Mouse (Mus musculus) c-Kit-positive CD71-positive TER-119-negative erythroid progenitor cells, embryonic 14.5 days (primary cell): Measurements from ENCODE around the gene Ercc6.

Source experiments
- DNase-seq: peaks from one replicate; pipeline ENCODE4 v3.0.0-alpha.2; 2013; ENCODE audit warnings: low read depth

Gene Ercc6

GRCm38 (mm10) chr14:32518543-32518942 lies 5.2 kb downstream of the Ercc6 start:
- DNase-seq, result no peak

- DNase-seq, result no peak
These were observed 7.1 kb downstream of the Ercc6 start for GRCm38 (mm10) chr14:32520400-32520926.

DNA sequence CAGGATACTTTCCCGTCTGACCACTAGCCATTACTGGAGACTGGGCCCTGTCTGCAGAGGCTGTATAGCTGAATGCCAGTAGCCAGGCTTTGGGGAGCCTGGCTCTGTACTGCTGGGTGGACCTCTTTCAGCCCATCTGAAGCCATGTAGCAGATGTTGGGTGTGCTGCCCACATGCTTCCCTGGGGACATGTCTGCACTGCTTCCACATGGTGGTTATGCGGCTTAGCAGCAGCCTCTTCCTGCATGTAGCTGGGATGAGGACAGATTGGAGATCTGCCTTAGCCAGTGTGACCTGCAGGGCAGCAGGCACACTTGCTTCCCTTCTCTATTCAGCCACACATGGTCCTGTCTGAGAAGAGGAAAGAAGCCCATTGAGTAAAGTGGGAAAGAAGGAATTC lies 9.0 kb downstream of the Ercc6 start:
- no peak for DNase-seq

DNA sequence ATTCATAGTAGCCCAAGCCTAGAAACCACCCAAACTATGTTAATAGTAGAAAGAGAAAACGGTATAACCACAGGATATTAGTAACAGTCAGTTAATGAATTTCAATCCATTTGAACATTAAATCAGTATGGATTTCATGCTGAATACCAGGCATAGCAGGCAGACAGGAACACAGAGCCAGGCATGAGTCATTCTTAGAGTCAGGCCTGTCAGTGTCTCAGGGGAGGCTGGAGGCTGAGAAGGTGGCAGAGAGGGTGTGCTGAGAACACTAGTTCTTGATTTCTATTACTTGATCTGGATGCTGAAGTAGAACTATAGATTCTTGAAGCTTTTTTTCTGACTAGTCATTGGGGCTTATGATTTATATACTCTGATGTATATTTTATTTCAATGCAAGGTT lies 10.8 kb downstream of the Ercc6 start:
- DNase-seq, result no peak

DNA sequence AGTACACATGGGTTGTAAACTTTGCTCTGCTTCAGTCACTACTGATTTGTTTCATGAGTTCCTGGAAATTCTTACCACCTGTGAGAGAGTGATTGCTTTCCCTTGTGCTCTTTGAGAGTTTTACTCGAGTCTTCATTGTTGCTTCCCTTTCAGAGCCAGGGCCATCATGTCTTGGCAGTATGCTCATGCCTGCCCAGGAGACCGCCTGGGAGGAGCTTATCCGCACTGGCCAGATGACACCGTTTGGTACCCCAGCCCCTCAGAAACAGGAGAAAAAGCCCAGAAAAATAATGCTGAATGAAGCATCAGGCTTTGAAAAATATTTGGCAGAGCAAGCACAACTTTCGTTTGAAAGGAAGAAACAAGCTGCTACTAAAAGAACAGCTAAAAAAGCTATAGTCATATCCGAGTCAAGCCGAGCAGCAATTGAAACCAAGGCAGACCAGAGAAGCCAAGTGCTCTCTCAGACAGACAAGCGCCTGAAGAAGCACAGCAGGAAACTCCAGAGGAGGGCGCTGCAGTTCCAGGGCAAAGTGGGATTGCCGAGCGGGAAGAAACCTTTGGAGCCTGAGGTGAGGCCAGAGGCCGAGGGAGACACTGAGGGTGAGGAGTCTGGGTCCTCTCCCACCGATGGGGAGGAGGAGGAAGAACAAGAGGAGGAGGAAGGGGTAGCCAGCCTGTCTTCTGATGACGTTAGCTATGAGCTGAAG lies 12.8 kb downstream of the Ercc6 start:
- DNase-seq, result no peak

DNA sequence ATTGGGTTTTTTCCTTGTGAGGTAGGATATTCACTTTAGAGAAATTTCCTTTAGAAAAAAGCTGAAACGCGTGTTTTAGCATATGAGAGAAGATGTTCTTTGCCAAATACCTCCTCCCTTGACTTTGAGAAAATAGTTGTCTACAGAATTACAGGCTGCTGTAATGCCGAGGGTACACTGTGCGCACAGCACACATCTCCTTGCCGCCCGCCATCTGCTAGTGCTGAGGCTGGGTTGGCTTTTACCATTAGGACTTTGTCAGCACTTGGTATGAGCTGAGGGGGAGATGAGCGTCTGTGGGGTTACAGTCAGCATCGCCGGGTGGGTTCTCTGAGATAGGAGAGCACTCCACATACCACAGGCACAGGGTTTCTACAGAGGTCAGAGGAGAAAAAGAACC lies 13.9 kb downstream of the Ercc6 start:
- DNase-seq, result no peak

- DNase-seq, result no peak
These were observed 15.7 kb downstream of the Ercc6 start for GRCm38 (mm10) chr14:32529036-32529435.

- no peak for DNase-seq
These were observed 17.6 kb downstream of the Ercc6 start for GRCm38 (mm10) chr14:32530896-32531295.

GRCm38 (mm10) chr14:32531371-32531770 lies 18.1 kb downstream of the Ercc6 start:
- no peak for DNase-seq

- DNase-seq, result no peak
These were observed 19.2 kb downstream of the Ercc6 start for GRCm38 (mm10) chr14:32532381-32533147.

- no peak for DNase-seq
These were observed 19.8 kb downstream of the Ercc6 start for GRCm38 (mm10) chr14:32533148-32533520.

DNA sequence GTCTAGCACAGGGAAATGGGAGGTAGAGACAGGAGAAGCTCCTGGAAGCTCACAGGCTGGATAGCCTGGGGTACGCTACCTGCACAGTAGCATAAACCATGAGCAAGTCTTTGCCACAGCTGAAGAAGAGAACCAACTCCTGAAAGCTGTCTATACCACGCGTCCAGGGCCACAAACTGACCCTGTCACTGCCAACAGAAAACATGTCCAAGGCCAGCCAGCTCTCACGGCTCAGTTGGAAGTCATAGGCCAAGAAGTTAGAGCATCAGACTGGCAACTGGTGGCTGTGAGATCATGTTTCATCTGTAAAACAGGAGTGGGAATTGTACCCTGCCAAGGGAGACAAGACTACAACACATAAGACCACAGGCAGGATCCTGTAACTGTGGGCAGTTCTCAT lies 20.3 kb downstream of the Ercc6 start:
- DNase-seq, result no peak

- no peak for DNase-seq
These were observed 20.8 kb downstream of the Ercc6 start for GRCm38 (mm10) chr14:32534137-32534536.

- no peak for DNase-seq
These were observed 23.4 kb downstream of the Ercc6 start for GRCm38 (mm10) chr14:32536763-32537162.

GRCm38 (mm10) chr14:32538115-32538514 lies 24.8 kb downstream of the Ercc6 start:
- DNase-seq, result no peak

- DNase-seq, result no peak
These were observed 29.8 kb downstream of the Ercc6 start for GRCm38 (mm10) chr14:32543075-32543474.

DNA sequence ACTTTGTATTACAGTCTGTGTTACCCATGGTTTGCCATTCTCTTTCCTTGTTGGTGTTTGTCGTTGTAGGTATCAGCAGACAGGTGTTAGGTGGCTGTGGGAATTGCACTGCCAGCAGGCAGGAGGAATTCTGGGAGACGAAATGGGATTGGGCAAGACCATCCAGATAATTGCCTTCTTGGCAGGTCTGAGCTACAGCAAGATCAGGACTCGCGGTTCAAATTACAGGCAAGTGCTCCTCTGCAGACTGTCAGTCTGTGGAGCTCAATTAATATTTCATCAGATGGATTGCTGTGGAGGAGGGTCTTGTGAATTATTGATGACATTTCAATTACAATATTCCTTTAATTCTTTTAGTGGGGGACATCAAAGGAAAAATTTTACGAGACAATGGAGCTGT lies 33.4 kb downstream of the Ercc6 start:
- no peak for DNase-seq

GRCm38 (mm10) chr14:32551854-32552253 lies 38.5 kb downstream of the Ercc6 start:
- no peak for DNase-seq

DNA sequence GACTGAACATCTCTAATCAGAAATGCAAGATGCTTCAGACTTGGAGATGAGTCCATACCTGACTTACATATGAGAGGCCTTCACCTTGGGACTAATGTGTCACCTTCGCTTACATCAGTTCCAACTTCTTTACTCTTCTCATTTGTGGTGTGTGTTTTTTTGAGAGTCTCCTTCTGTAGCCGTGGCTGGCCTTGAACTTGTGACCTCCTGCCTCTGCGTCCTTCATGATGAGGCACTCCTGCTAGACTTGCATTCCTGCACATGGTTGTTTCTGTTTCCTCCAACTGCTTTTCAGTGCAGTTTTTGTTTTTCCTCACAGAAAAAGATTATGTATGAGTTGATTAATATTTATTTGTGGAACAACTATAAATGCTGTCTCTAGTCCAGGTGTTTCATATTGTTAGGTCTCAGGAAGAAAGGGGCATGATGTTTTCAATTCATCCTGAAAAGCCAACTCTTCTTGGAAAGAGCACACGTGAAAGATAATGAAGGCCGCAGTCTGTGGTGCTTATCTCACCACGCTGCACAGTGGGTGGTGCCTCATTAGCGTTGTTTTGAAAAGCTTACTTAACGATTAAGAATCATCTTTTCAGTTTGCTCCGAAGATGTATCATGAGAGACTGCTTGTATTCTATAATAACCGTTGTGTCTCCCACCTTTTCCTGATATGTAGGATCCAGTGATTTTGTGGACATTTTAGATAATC lies 40.0 kb downstream of the Ercc6 start:
- DNase-seq, result peak; percentile 54

DNA sequence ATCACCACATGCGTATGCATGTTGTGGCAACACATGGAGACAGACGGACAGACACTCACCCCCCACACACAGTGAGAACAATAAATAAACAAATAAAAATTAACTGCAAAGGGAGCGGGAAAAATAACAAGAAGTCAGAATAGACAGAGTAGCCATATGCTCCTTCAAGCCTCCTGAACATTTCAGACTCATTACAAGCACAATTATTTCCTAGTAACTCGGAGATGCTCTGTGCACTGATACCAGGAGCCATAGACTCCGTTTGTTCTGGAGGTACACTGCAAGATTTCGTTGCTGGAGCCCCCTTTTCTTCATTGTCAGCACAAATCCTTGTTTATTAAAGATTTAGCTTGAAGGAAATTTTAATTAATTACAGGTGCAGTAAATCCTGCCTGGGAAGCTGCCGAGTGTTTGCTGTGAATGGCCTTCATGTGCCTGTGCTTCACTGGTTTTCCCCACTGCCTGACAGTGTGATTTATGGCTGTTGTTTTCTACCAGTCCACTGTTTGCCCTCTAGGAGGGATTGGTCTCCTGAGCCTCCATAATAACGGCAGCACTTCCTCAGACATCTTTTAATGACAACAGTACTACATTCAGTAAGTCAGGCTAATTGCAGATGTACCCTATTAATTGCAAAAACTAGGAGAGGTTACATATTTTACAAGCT lies 41.7 kb downstream of the Ercc6 start:
- no peak for DNase-seq

DNA sequence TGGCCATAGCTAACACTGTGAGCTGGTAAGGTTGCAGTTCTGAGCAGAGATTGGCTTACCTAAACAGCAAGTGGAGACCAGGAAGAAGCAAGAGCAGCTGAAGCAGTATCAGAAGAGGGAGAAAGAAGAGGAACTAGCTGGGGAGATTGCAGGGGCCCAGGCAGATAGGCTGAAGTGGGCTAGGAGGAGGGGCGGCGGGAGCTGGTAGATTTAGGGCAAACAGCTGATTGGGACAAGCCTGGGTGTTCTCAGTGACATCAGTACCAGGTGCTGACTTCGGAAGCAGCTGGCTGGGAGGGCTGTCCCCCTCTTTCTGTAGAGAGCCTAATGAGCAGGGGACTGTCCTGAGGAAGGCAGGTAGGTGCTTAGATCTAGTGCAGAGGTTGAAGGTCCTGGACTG lies 48.1 kb downstream of the Ercc6 start:
- DNase-seq, result no peak

GRCm38 (mm10) chr14:32563661-32564060 lies 50.3 kb downstream of the Ercc6 start:
- DNase-seq, result no peak
